Mouse (Mus musculus): ENCODE data around the gene Ergic1. TPM values are rescaled to one million over a fixed set of nuclear protein-coding genes. Genes with fewer than 3 reads are reported as not detected.

Gene Ergic1
- polyA plus RNA-seq, 1 experiment from 2014 or later = 100 TPM

- no peaks in the 10 kb centered on the region for H3K27me3 ChIP-seq (replicated peaks)
- no peak for ATAC-seq (replicated peaks)
- 95% methylated on average over 8 of the region's 8 CpGs for WGBS
Measured at GRCm38 (mm10) chr17:26643456-26643855, 82.2 kb downstream of the Ergic1 start.

GRCm38 (mm10) chr17:26643993-26644392, 82.7 kb downstream of the Ergic1 start:
- Histone ChIP-seq H3K9ac (no peak overlapping the region), H3K4me2 (no peak overlapping the region), H3K4me1 (peaks cover 14% of the 10 kb centered on the region), H3K27ac (peak overlapping the region; percentile 32; the same call in 1 of the 2 replicates), H3K4me3 (no peak overlapping the region), H3K36me3 (replicated peaks) (peaks cover 51% of the 10 kb centered on the region), H3K27me3 (replicated peaks) (no peaks in the 10 kb centered on the region), H3K9me3 (no peaks in the 10 kb centered on the region)
- ATAC-seq (replicated peaks) = no peak
- WGBS = 92% methylated on average over 2 of the region's 2 CpGs

More at GRCm38 (mm10) chr17:26643456-26643855, 82.2 kb downstream of the Ergic1 start:
- H3K4me2 ChIP-seq = no peak overlapping the region
- peaks cover 53% of the 10 kb centered on the region for H3K36me3 ChIP-seq (replicated peaks)
- H3K9ac ChIP-seq = no peak overlapping the region
- peaks cover 14% of the 10 kb centered on the region for H3K4me1 ChIP-seq
- H3K4me3 ChIP-seq = no peak overlapping the region
- no peak overlapping the region for H3K27ac ChIP-seq
- no peaks in the 10 kb centered on the region for H3K9me3 ChIP-seq

- no peak overlapping the region for H3K4me3 ChIP-seq
- ATAC-seq (replicated peaks) = 0 out of 2 replicates have a peak, but pooled peaks have one; percentile 62
- no peak overlapping the region for H3K4me2 ChIP-seq
- H3K9ac ChIP-seq = no peak overlapping the region
- H3K27me3 ChIP-seq (replicated peaks) = no peaks in the 10 kb centered on the region
- 33% methylated on average over 9 of the region's 9 CpGs for WGBS
- H3K9me3 ChIP-seq = no peaks in the 10 kb centered on the region
- H3K27ac ChIP-seq = peak overlapping the region; percentile 32
- H3K4me1 ChIP-seq = peaks cover 14% of the 10 kb centered on the region
- peaks cover 47% of the 10 kb centered on the region for H3K36me3 ChIP-seq (replicated peaks)
Measured at GRCm38 (mm10) chr17:26644509-26645410, 83.5 kb downstream of the Ergic1 start.

- Histone ChIP-seq H3K36me3 (replicated peaks) (peaks cover 41% of the 10 kb centered on the region), H3K27me3 (replicated peaks) (no peaks in the 10 kb centered on the region), H3K4me1 (peaks cover 14% of the 10 kb centered on the region), H3K9ac (no peak overlapping the region), H3K4me2 (no peak overlapping the region), H3K4me3 (no peak overlapping the region), H3K9me3 (no peaks in the 10 kb centered on the region), H3K27ac (no peak overlapping the region)
- WGBS = 87% methylated on average over 8 of the region's 8 CpGs
- no peak for ATAC-seq (replicated peaks)
Measured at GRCm38 (mm10) chr17:26645411-26645854, 84.1 kb downstream of the Ergic1 start.

GRCm38 (mm10) chr17:26647283-26647682, 86.0 kb downstream of the Ergic1 start:
- Histone ChIP-seq H3K4me3 (no peak overlapping the region), H3K9me3 (no peaks in the 10 kb centered on the region), H3K27ac (no peak overlapping the region), H3K27me3 (replicated peaks) (no peaks in the 10 kb centered on the region), H3K4me2 (no peak overlapping the region), H3K9ac (no peak overlapping the region), H3K36me3 (replicated peaks) (peaks cover 23% of the 10 kb centered on the region), H3K4me1 (peaks cover 14% of the 10 kb centered on the region)
- 83% methylated on average over 13 of the region's 13 CpGs for WGBS
- ATAC-seq (replicated peaks) = no peak

- Histone ChIP-seq H3K9me3 (no peaks in the 10 kb centered on the region), H3K4me2 (no peak overlapping the region), H3K36me3 (replicated peaks) (peaks cover 10% of the 10 kb centered on the region; the same call in 1 of the 2 replicates), H3K27me3 (replicated peaks) (no peaks in the 10 kb centered on the region), H3K9ac (no peak overlapping the region), H3K4me1 (peaks cover 9% of the 10 kb centered on the region), H3K27ac (no peak overlapping the region), H3K4me3 (no peak overlapping the region)
- WGBS = 91% methylated on average over 4 of the region's 4 CpGs
- no peak for ATAC-seq (replicated peaks)
Measured at GRCm38 (mm10) chr17:26649565-26649964, 88.3 kb downstream of the Ergic1 start.

GRCm38 (mm10) chr17:26650451-26651363, 89.4 kb downstream of the Ergic1 start:
- no peak for ATAC-seq (replicated peaks)
- H3K4me2 ChIP-seq = no peak overlapping the region
- H3K4me3 ChIP-seq = no peak overlapping the region
- no peaks in the 10 kb centered on the region for H3K27me3 ChIP-seq (replicated peaks)
- H3K9ac ChIP-seq = no peak overlapping the region
- H3K9me3 ChIP-seq = no peaks in the 10 kb centered on the region
- 80% methylated on average over 14 of the region's 14 CpGs for WGBS
- no peak overlapping the region for H3K27ac ChIP-seq
- peaks cover 14% of the 10 kb centered on the region for H3K36me3 ChIP-seq (replicated peaks)
- H3K4me1 ChIP-seq = no peaks in the 10 kb centered on the region

GRCm38 (mm10) chr17:26658854-26659572, 97.7 kb downstream of the Ergic1 start:
- Histone ChIP-seq H3K9ac (no peak overlapping the region), H3K4me3 (no peak overlapping the region), H3K27ac (no peak overlapping the region), H3K27me3 (replicated peaks) (no peaks in the 10 kb centered on the region), H3K4me2 (no peak overlapping the region), H3K9me3 (no peaks in the 10 kb centered on the region), H3K36me3 (replicated peaks) (peaks cover 12% of the 10 kb centered on the region), H3K4me1 (peaks cover 16% of the 10 kb centered on the region)
- ATAC-seq (replicated peaks) = no peak
- 40% methylated on average over 21 of the region's 21 CpGs for WGBS

- WGBS = 64% methylated on average over 3 of the region's 3 CpGs
- no peak overlapping the region for H3K4me3 ChIP-seq
- H3K9ac ChIP-seq = no peak overlapping the region
- peaks cover 11% of the 10 kb centered on the region for H3K36me3 ChIP-seq (replicated peaks)
- H3K4me2 ChIP-seq = no peak overlapping the region
- ATAC-seq (replicated peaks) = 0 out of 2 replicates have a peak, but pooled peaks have one; percentile 9
- H3K4me1 ChIP-seq = peaks cover 18% of the 10 kb centered on the region
- no peaks in the 10 kb centered on the region for H3K27me3 ChIP-seq (replicated peaks)
- no peaks in the 10 kb centered on the region for H3K9me3 ChIP-seq
- H3K27ac ChIP-seq = no peak overlapping the region
Measured at GRCm38 (mm10) chr17:26659573-26659915, 98.3 kb downstream of the Ergic1 start.

GRCm38 (mm10) chr17:26660192-26660912, 99.1 kb downstream of the Ergic1 start:
- Histone ChIP-seq H3K4me3 (0 out of 2 replicates have a peak overlapping the region, but pooled peaks have one; percentile 7), H3K9ac (no peak overlapping the region), H3K36me3 (replicated peaks) (peaks cover 8% of the 10 kb centered on the region), H3K4me1 (peaks cover 18% of the 10 kb centered on the region), H3K9me3 (no peaks in the 10 kb centered on the region), H3K27me3 (replicated peaks) (no peaks in the 10 kb centered on the region), H3K4me2 (peak overlapping the region; percentile 30), H3K27ac (no peak overlapping the region)
- ATAC-seq (replicated peaks) = peak; percentile 59; the same call in 1 of the 2 replicates
- 24% methylated on average over 21 of the region's 21 CpGs for WGBS

- Histone ChIP-seq H3K4me2 (no peak overlapping the region), H3K4me3 (no peak overlapping the region; the same call in 1 of the 2 replicates), H3K4me1 (peaks cover 18% of the 10 kb centered on the region), H3K9ac (no peak overlapping the region), H3K27me3 (replicated peaks) (no peaks in the 10 kb centered on the region), H3K36me3 (replicated peaks) (no peaks in the 10 kb centered on the region), H3K9me3 (no peaks in the 10 kb centered on the region), H3K27ac (no peak overlapping the region)
- ATAC-seq (replicated peaks) = no peak
- 81% methylated on average over 5 of the region's 5 CpGs for WGBS
Measured at GRCm38 (mm10) chr17:26662204-26662603, 100.9 kb downstream of the Ergic1 start.

Data from midbrain, embryonic 15.5 days (tissue).